Mouse (Mus musculus) liver, embryonic 14.5 days (tissue): Measurements from ENCODE around the gene 4921507P07Rik.

ENCODE experiments used
- CTCF ChIP-seq: IDR thresholded peaks from 2 replicates; pipeline ENCODE4 v1.5.1; 2016; ENCODE audit warnings: antibody characterized with exemption, low read depth, control low read depth
- EP300 ChIP-seq: IDR thresholded peaks from 2 replicates; pipeline ENCODE4 v1.6.1; 2016; ENCODE audit warnings: antibody characterized with exemption, low read depth

DNA sequence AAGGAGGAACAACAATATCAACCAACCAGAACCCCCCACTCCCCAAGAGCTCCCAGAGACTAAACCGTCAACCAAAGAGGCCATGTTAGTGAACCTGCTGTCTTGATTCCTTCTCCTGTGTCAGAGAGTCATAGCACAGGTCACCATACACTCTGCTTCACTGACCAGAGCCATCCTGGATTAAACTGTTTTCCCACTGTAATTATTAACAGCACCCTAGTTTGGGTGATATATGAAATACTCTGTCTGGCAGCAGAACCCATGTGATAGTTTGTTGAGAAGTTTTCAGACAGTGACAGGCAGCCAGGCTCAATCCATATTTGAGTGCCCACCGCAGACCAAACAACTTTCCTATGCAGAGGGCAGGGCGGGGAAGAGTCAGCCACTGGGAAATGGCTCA is 61.1 kb downstream of the 4921507P07Rik start:
- no peak for TF ChIP-seq CTCF
- TF ChIP-seq EP300, result no peak
